Mouse (Mus musculus): ENCODE measurements around the gene Mettl26. TPM values are rescaled to one million over a fixed set of nuclear protein-coding genes. Genes with fewer than 3 reads are reported as not detected.
"Not testable (repeated sequence)": the region's sequence is repeated elsewhere in the genome, so short reads cannot be mapped to it uniquely, and the experiment has no call there.

Mettl26 gene
- polyA plus RNA-seq, 1 experiment: 196 TPM

DNA sequence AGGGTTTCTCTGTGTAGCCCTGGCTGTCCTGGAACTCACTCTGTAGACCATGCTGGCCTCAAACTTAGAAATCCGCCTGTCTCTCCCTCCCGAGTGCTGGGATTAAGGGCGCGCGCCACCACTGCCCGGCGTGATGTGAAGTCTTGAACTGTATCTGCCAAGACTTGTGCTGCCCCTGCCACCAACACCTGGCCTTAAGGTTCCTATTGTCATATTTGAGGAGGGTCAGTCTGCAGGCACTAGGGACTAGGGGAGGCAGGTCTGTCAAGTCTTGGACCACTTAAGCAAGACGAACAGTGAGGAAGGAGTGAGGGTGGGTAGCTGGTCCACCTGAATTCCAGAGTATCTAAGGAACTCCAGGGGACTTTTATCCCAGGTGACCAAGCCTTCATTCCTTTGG is 5.4 kb upstream of the Mettl26 start:
- no peak overlapping the region for H3K4me3 ChIP-seq (ENCODE audit: low read depth, low read length)
- no peaks in the 10 kb centered on the region for H3K36me3 ChIP-seq (ENCODE audit: control insufficient read depth, insufficient read depth, low read length)
- no peaks in the 10 kb centered on the region for H3K27me3 ChIP-seq (ENCODE audit: control insufficient read depth, insufficient read depth, low read length)
- H3K4me1 ChIP-seq (ENCODE audit: control insufficient read depth, insufficient read depth, insufficient read length, low read length): peaks cover 25% of the 10 kb centered on the region
- no peak overlapping the region for H3K27ac ChIP-seq (ENCODE audit: insufficient read depth, low read depth, low read length)
- 86% methylated on average over 8 of the region's 8 CpGs for whole genome bisulfite sequencing
- TF ChIP-seq CTCF (IDR thresholded peaks at IDR 0.05; ENCODE audit: extremely low read depth, insufficient read length, insufficient replicate concordance, low read depth, low read length) (no peak), POLR2A (IDR thresholded peaks at IDR 0.05; ENCODE audit: low read depth, low read length) (no peak)

DNA sequence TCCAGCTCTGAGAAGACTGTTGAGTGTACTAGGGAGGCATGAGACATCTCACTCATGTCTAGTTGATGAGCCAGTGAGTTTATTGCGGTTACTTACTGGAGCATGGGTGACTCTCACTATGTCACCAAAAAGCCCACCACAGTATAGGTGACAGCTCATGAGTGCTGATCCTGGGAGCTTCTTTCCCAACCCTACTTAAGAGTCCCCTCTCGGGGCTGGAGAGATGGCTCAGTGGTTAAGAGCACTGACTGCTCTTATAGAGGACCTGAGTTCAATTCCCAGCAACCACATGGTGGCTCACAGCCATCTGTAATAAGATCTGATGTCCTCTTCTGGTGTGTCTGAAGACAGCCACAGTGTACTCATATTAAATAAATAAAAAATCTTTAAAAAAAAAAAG is 4.9 kb upstream of the Mettl26 start:
- H3K4me3 ChIP-seq (ENCODE audit: low read depth, low read length): no peak overlapping the region
- no peaks in the 10 kb centered on the region for H3K36me3 ChIP-seq (ENCODE audit: control insufficient read depth, insufficient read depth, low read length)
- no peak overlapping the region for H3K27ac ChIP-seq (ENCODE audit: insufficient read depth, low read depth, low read length)
- 90% methylated on average over 2 of the region's 2 CpGs for WGBS
- H3K27me3 ChIP-seq (ENCODE audit: control insufficient read depth, insufficient read depth, low read length): no peaks in the 10 kb centered on the region
- TF ChIP-seq POLR2A (IDR thresholded peaks at IDR 0.05; ENCODE audit: low read depth, low read length): no peak
- TF ChIP-seq CTCF (IDR thresholded peaks at IDR 0.05; ENCODE audit: extremely low read depth, insufficient read length, insufficient replicate concordance, low read depth, low read length): no peak
- peaks cover 20% of the 10 kb centered on the region for H3K4me1 ChIP-seq (ENCODE audit: control insufficient read depth, insufficient read depth, insufficient read length, low read length)

DNA sequence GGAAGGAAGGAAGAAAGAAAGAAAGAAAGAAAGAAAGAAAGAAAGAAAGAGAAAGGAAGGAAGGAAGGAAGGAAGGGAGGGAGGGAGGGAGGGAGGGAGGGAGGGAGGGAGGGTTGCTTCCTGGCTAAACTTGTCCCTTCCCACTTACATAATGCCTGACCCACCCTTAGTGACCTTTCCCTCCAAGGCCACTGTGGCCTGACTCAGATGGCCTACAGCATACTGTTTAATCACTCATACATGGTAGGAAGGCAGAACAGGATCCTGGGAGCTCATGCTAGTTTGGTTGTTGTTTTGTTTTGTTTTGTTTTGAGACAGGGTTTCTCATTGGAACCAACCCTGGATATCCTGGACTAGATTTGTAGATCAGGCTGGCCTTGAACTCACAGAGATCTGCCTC is 3.3 kb upstream of the Mettl26 start:
- not testable (repeated sequence) for H3K27me3 ChIP-seq (ENCODE audit: control insufficient read depth, insufficient read depth, low read length); H3K36me3 ChIP-seq (ENCODE audit: control insufficient read depth, insufficient read depth, low read length); H3K27ac ChIP-seq (ENCODE audit: insufficient read depth, low read depth, low read length); H3K4me3 ChIP-seq (ENCODE audit: low read depth, low read length)
- H3K4me1 ChIP-seq (ENCODE audit: control insufficient read depth, insufficient read depth, insufficient read length, low read length): peaks cover 18% of the 10 kb centered on the region

DNA sequence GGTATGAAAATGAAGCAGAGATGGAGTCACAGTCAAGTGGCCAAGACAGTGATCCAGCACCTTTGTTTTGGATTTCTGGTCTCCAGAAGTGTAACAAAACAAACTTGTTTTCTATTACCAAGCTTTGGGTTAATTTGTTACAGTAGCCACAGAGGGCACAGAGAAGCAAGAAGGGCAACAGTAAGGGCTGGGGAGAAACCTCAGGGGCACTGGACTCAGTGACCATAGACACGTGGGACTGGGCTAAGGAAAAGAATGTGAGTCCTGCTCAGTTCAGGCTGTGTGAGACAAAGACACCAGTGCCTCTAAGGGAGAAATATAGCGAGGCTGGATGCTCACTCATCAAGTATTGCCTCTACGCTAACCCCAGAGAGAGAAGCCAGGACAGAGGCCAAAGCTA is 2.2 kb upstream of the Mettl26 start:
- no peak overlapping the region for H3K27ac ChIP-seq (ENCODE audit: insufficient read depth, low read depth, low read length)
- H3K36me3 ChIP-seq (ENCODE audit: control insufficient read depth, insufficient read depth, low read length): peaks cover under 1% of the 10 kb centered on the region; the same call in 1 of the 2 replicates
- peaks cover 15% of the 10 kb centered on the region for H3K4me1 ChIP-seq (ENCODE audit: control insufficient read depth, insufficient read depth, insufficient read length, low read length)
- WGBS: 93% methylated on average over 3 of the region's 3 CpGs
- TF ChIP-seq CTCF (IDR thresholded peaks at IDR 0.05; ENCODE audit: extremely low read depth, insufficient read length, insufficient replicate concordance, low read depth, low read length) (no peak), POLR2A (IDR thresholded peaks at IDR 0.05; ENCODE audit: low read depth, low read length) (no peak)
- H3K27me3 ChIP-seq (ENCODE audit: control insufficient read depth, insufficient read depth, low read length): no peaks in the 10 kb centered on the region
- H3K4me3 ChIP-seq (ENCODE audit: low read depth, low read length): no peak overlapping the region

DNA sequence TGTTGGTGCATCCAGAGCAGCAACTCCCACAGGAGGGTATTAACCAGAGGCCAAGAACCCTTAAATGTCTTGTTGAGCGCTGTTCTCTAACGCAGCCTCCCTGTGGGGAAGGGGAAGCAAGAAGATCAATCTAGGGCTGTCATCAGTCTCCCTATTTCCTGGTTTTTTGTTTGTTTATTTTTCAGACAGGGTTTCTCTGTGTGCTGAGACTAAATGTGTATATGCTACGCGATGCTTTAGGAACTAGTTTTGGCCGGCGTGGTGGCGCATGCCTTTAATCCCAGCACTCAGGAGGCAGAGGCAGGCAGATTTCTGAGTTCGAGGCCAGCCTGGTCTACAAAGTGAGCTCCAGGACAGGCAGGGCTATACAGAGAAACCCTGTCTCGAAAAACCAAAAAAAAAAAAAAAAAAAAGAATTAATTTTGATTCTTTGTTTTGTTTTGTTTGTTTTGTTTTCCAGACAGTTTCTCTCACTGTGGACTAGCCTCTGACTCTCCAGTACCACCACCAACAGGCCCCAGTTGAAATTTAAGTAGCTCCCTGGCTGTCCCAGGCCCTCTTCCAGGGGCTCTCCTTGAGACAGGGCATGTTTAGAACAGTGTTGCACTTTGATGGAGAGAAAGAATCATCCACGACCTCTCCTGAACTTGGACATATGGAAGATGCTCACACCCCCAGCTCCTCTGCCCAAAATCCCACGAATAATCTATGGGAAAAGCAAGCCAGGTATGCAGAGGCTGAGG is 1.3 kb upstream of the Mettl26 start:
- TF ChIP-seq POLR2A (IDR thresholded peaks at IDR 0.05; ENCODE audit: low read depth, low read length): no peak
- no peak for TF ChIP-seq CTCF (IDR thresholded peaks at IDR 0.05; ENCODE audit: extremely low read depth, insufficient read length, insufficient replicate concordance, low read depth, low read length)
- Histone ChIP-seq H3K27ac (ENCODE audit: insufficient read depth, low read depth, low read length) (no peak overlapping the region), H3K4me1 (ENCODE audit: control insufficient read depth, insufficient read depth, insufficient read length, low read length) (peaks cover 13% of the 10 kb centered on the region), H3K36me3 (ENCODE audit: control insufficient read depth, insufficient read depth, low read length) (peaks cover 6% of the 10 kb centered on the region; the same call in 1 of the 2 replicates), H3K27me3 (ENCODE audit: control insufficient read depth, insufficient read depth, low read length) (no peaks in the 10 kb centered on the region), H3K4me3 (ENCODE audit: low read depth, low read length) (no peak overlapping the region)
- 82% methylated on average over 11 of the region's 11 CpGs for WGBS

DNA sequence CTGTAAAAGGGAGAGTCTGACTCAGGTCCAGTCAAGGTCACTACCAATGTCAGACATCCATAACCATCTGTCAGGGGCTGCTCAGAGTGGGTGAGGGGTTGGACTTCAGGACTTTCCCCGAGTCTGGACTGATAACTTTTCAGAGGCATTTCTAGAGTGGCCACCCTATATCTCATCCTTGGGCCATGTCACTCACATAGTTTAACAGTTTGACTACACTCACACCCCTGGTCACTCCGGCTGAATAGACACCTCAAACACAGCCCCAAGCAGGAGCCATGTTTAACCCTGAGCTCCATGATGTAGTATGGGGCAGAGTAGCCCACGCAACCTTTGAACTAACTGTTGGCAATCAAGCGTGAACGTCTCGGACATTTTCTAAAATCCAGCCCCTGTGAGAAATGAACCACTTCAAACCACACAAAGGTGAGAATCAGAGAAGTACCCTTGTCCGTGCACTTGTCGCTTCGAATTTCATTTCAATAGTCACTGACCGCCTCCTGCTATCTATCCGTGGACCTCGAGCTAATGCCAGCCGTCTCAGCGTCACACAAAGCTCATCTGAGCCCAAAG is 640 bp upstream of the Mettl26 start:
- peak overlapping the region; percentile 78 for H3K4me3 ChIP-seq (ENCODE audit: low read depth, low read length)
- peaks cover 7% of the 10 kb centered on the region; the same call in 1 of the 2 replicates for H3K36me3 ChIP-seq (ENCODE audit: control insufficient read depth, insufficient read depth, low read length)
- H3K27me3 ChIP-seq (ENCODE audit: control insufficient read depth, insufficient read depth, low read length): no peaks in the 10 kb centered on the region
- TF ChIP-seq POLR2A (IDR thresholded peaks at IDR 0.05; ENCODE audit: low read depth, low read length) (no peak), CTCF (IDR thresholded peaks at IDR 0.05; ENCODE audit: extremely low read depth, insufficient read length, insufficient replicate concordance, low read depth, low read length) (no peak)
- peaks cover 10% of the 10 kb centered on the region for H3K4me1 ChIP-seq (ENCODE audit: control insufficient read depth, insufficient read depth, insufficient read length, low read length)
- H3K27ac ChIP-seq (ENCODE audit: insufficient read depth, low read depth, low read length): no peak overlapping the region; the same call in 1 of the 2 replicates
- WGBS: 9% methylated on average over 14 of the region's 14 CpGs

DNA sequence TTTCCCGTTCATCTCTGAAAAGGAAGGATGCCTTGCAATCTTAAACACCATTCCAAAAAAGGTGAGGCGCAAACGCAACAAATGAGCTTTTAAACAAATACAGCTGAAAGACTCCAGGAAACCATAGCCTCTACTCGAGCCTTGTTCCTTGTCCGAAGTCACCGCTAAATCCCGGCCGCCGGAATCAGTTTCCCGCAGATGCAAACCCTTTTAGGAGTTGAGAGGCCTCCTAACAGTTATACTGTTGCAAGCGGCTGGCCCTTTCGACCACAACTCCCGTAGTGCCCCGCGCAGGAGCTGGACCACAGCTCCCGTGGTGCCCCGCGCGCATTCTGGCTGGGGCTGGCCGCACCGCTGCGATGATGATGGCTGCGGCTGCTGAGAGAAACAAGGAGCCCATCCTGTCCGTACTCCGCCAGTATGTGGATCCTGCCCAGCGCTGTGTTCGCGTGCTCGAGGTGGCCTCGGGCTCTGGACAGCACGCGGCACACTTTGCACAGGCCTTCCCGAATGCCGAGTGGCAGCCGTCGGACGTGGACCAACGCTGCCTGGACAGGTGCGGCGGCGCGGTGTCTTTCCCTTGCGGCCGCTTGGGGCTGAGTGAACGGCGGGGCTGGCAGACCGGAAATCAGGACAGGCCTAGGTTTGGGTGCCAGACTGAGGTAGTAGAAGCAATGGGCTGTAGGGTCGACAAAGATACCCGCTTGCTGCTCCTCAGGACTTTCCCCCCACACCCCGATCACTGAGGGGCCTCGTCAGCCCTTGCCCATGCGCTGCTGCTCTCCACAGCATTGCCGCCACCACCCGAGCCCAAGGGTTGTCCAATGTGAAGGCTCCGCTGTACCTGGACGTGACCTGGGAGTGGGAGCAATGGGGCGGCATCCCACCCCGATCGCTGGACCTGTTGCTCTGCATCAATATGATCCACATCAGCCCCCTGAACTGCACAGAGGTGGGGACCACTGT is 580 bp downstream of the Mettl26 start:
- H3K4me3 ChIP-seq (ENCODE audit: low read depth, low read length): peak overlapping the region; percentile 78
- WGBS: under 1% methylated on average over 59 of the region's 59 CpGs
- TF ChIP-seq POLR2A (IDR thresholded peaks at IDR 0.05; ENCODE audit: low read depth, low read length) (peak; percentile 82; the same call in 1 of the 2 replicates), CTCF (IDR thresholded peaks at IDR 0.05; ENCODE audit: extremely low read depth, insufficient read length, insufficient replicate concordance, low read depth, low read length) (no peak)
- peaks cover 8% of the 10 kb centered on the region; the same call in 1 of the 2 replicates for H3K36me3 ChIP-seq (ENCODE audit: control insufficient read depth, insufficient read depth, low read length)
- peaks cover 10% of the 10 kb centered on the region for H3K4me1 ChIP-seq (ENCODE audit: control insufficient read depth, insufficient read depth, insufficient read length, low read length)
- H3K27ac ChIP-seq (ENCODE audit: insufficient read depth, low read depth, low read length): peak overlapping the region; percentile 71
- H3K27me3 ChIP-seq (ENCODE audit: control insufficient read depth, insufficient read depth, low read length): no peaks in the 10 kb centered on the region

Data from small intestine, adult 2 months (tissue).